Mouse (Mus musculus): ENCODE results near the gene Dusp7.

- TF ChIP-seq CTCF (IDR thresholded peaks at IDR 0.05; ENCODE audit: low read depth, low read length) (no peak), POLR2A (IDR thresholded peaks at IDR 0.05; ENCODE audit: borderline replicate concordance, low read depth, low read length) (no peak)
Observed at GRCm38 (mm10) chr9:106357167-106357566, 11.3 kb upstream of the Dusp7 start.
